In genomic region chr19:44734682-44735081, GRCm38 (mm10) we compare ENCODE assay signal across 10 mouse cellular contexts. TPM values are rescaled to one million over a fixed set of nuclear protein-coding genes. Genes with fewer than 3 reads are reported as not detected.
DNase-seq lines count a peak whose midpoint lies in the region; ATAC-seq and TF ChIP-seq lines count a peak whose summit lies in the region.
"Had no signal": no experiment of that assay in that cellular context is flagged by ENCODE, and none has a peak within 500 bp of the region (broad histone marks: within the 10 kb centered on the region; RNA-seq: fewer than 3 reads in every experiment).

No protein-coding gene starts in this region.

- H3K4me3 ChIP-seq in embryonic facial prominence, embryonic 14.5 days (ENCODE audit: low read depth, low read length) = no peak overlapping the region
- H3K4me3 ChIP-seq in kidney, adult 2 months (ENCODE audit: insufficient read depth, low read depth, low read length) = no peak overlapping the region; the same call in 1 of the 2 replicates
- H3K4me3 ChIP-seq in midbrain, embryonic 14.5 days (replicated peaks; ENCODE audit: low read depth, low read length) = peak overlapping the region; percentile 24

- no peak for TF ChIP-seq CTCF in kidney, adult 2 months (conservative IDR thresholded peaks at IDR 0.05; ENCODE audit: insufficient read depth, insufficient read length, low read depth, low read length)

- H3K9me3 ChIP-seq in embryonic facial prominence, embryonic 14.5 days (ENCODE audit: control insufficient read depth, low read length) = no peaks in the 10 kb centered on the region
- H3K9me3 ChIP-seq in midbrain, embryonic 14.5 days (ENCODE audit: control insufficient read depth, low read length) = no peaks in the 10 kb centered on the region

- H3K27me3 ChIP-seq in embryonic facial prominence, embryonic 14.5 days (replicated peaks; ENCODE audit: control insufficient read depth, insufficient read depth, low read length) = peaks cover 95% of the 10 kb centered on the region
- H3K27me3 ChIP-seq in kidney, adult 2 months (replicated peaks; ENCODE audit: control insufficient read depth, insufficient read depth, low read length) = no peaks in the 10 kb centered on the region
- peaks cover 86% of the 10 kb centered on the region for H3K27me3 ChIP-seq in midbrain, embryonic 14.5 days (ENCODE audit: control insufficient read depth, insufficient read depth, low read length)

- peak overlapping the region; percentile 15; the same call in 1 of the 2 replicates for H3K4me2 ChIP-seq in embryonic facial prominence, embryonic 14.5 days (ENCODE audit: low read depth, low read length)
- H3K4me2 ChIP-seq in midbrain, embryonic 14.5 days (ENCODE audit: low read length) = peak overlapping the region; percentile 49

- no peak overlapping the region for H3K27ac ChIP-seq in embryonic facial prominence, embryonic 14.5 days (replicated peaks; ENCODE audit: low read depth, low read length)
- no peak overlapping the region for H3K27ac ChIP-seq in kidney, adult 2 months (ENCODE audit: insufficient read depth, low read depth, low read length)
- no peak overlapping the region for H3K27ac ChIP-seq in midbrain, embryonic 14.5 days (replicated peaks; ENCODE audit: low read depth, low read length)

- H3K4me1 ChIP-seq in embryonic facial prominence, embryonic 14.5 days (ENCODE audit: control insufficient read depth, insufficient read depth, low read length) = no peaks in the 10 kb centered on the region
- H3K4me1 ChIP-seq in kidney, adult 2 months (ENCODE audit: control insufficient read depth, insufficient read depth, low read length) = peaks cover 6% of the 10 kb centered on the region; the same call in 1 of the 2 replicates
- H3K4me1 ChIP-seq in midbrain, embryonic 14.5 days (ENCODE audit: control insufficient read depth, insufficient read depth, low read length) = no peaks in the 10 kb centered on the region

- ATAC-seq in embryonic facial prominence, embryonic 14.5 days (ENCODE audit: low read depth) = no peak
- ATAC-seq in midbrain, embryonic 14.5 days (ENCODE audit: low FRiP score, low TSS enrichment) = no peak

- WGBS in embryonic facial prominence, embryonic 14.5 days = 0% methylated on average over 18 of the region's 33 CpGs
- 2% methylated on average over 33 of the region's 33 CpGs for WGBS in kidney, adult 2 months
- under 1% methylated on average over 33 of the region's 33 CpGs for WGBS in midbrain, embryonic 14.5 days

- no peak overlapping the region for H3K9ac ChIP-seq in embryonic facial prominence, embryonic 14.5 days (ENCODE audit: low read depth, low read length)
- H3K9ac ChIP-seq in midbrain, embryonic 14.5 days (replicated peaks; ENCODE audit: low read length) = peak overlapping the region; percentile 34; the same call in 1 of the 2 replicates

- no peaks in the 10 kb centered on the region for H3K36me3 ChIP-seq in embryonic facial prominence, embryonic 14.5 days (ENCODE audit: control insufficient read depth, insufficient read depth, low read length)
- no peaks in the 10 kb centered on the region for H3K36me3 ChIP-seq in kidney, adult 2 months (ENCODE audit: control insufficient read depth, insufficient read depth, low read length)
- H3K36me3 ChIP-seq in midbrain, embryonic 14.5 days (ENCODE audit: control insufficient read depth, insufficient read depth, low read length) = no peaks in the 10 kb centered on the region

- TF ChIP-seq POLR2A in kidney, adult 2 months (IDR thresholded peaks at IDR 0.05; ENCODE audit: low read depth, low read length) = no peak

- peak; percentile 32 for DNase-seq in embryo, embryonic 10.5 days (ENCODE audit: low spot score)
- no peak for DNase-seq in embryo, embryonic 10 days (ENCODE audit: low spot score)
- no peak for DNase-seq in embryonic facial prominence, embryonic 14.5 days (ENCODE audit: low spot score)
- DNase-seq in kidney, adult 2 months = peak; percentile 64
- DNase-seq in midbrain, embryonic 14.5 days = peak; percentile 38
- no peak for DNase-seq in gastrocnemius, postnatal 25 days
- DNase-seq in cerebellum, postnatal 10 days = no peak
- no peak for DNase-seq in spleen, postnatal 4 days (ENCODE audit: low spot score in 2 of 2)
- DNase-seq: cerebellum, adult 2 months had no signal

RNA-seq across cellular contexts. Expression of gene Pax2, which starts 21.2 kb away (rescaled TPM):
- polyA plus RNA-seq in embryonic facial prominence, embryonic 14.5 days (2014; fragmentation: Nextera tagmentation; extraction: Ambion mirVana) = 0.14 and 0.22 TPM in 2 replicates
- polyA plus RNA-seq in kidney, adult 2 months (2012; rRNA removed) = 25.8 and 29.7 TPM in 2 replicates
- 1.7 and 1.9 TPM in 2 replicates for polyA plus RNA-seq in midbrain, embryonic 14.5 days (2014; fragmentation: Nextera tagmentation; extraction: Ambion mirVana)
- total RNA-seq in gastrocnemius, postnatal 25 days (2021) = not detected
- total RNA-seq: gastrocnemius, postnatal 4 days had no signal

Comparison
In these comparisons a context has a peak if more than half of its experiments do, and no peak if none do; other contexts are left out.
1. DNase-seq: peak in embryo, embryonic 10.5 days (single experiment), kidney, adult 2 months (single experiment) and midbrain, embryonic 14.5 days (single experiment); none in embryo, embryonic 10 days (single experiment), embryonic facial prominence, embryonic 14.5 days (single experiment), gastrocnemius, postnatal 25 days (single experiment), cerebellum, postnatal 10 days (0 of 2) and spleen, postnatal 4 days (0 of 2).